Mouse (Mus musculus): ENCODE measurements around the gene Ranbp3l.

DNA sequence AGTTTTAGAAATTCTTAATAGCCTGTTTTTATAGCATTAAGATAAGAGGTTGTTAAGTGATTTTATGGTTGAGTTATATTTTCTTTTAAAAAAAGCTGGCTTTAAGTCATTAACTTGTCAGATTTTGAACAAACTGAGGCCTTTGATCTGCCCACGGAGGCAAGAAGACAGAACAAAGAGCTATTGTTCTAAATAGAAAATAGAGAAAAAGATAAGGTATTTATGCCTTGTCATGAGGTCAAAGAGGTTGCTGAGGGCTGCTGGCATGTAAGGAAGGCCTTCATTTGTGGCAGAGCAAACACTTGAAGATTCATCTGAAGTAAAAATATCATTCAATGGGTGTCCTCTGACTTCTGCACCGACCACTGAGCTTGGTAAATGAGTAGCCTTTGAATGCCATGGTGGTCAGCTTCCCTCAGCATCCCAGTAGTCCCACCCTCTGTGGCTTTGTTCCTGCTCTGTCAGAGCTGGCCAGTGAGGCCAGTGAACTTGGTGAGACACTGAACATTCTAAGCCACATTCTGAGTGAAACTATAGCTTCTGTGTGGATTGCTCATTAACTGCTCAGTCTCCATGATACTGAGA, 121.5 kb downstream of the Ranbp3l start:
- TF ChIP-seq POLR2A (IDR thresholded peaks at IDR 0.05; ENCODE audit: control insufficient read depth, low read depth, low read length) (no peak), CTCF (IDR thresholded peaks at IDR 0.05; ENCODE audit: control insufficient read depth, insufficient read depth, insufficient replicate concordance, low read depth, low read length) (no peak)
